Mouse (Mus musculus) gonadal fat pad, adult 2 months (tissue): ENCODE measurements around the gene Exoc5. TPM values are rescaled to one million over a fixed set of nuclear protein-coding genes. Genes with fewer than 3 reads are reported as not detected.
"Not testable (repeated sequence)": the region's sequence is repeated elsewhere in the genome, so short reads cannot be mapped to it uniquely, and the experiment has no call there.

Experiments
- DNase-seq: peaks from one replicate; pipeline ENCODE4 v3.0.0-alpha.2; 2012; ENCODE audit warnings: low read depth
- polyA plus RNA-seq: library from polyadenylated mRNA; depleted of rRNA; stranded (reverse); fragments of >200 nt; gene quantifications from 2 replicates; pipeline ENCODE4 v1.2.3, GENCODE M21; 2012; rRNA removed

Exoc5 gene
- 8.3 and 9.3 TPM in 2 replicates for polyA plus RNA-seq

GRCm38 (mm10) chr14:49066274-49066823 lies at the start of gene Exoc5:
Gene Exoc5 (minus strand): TSS chr14:49066653.
- peak; percentile 82 for DNase-seq

GRCm38 (mm10) chr14:49091755-49092154 lies 25.3 kb upstream of the Exoc5 start:
- DNase-seq, result not testable (repeated sequence)

GRCm38 (mm10) chr14:49091277-49091676 lies 24.8 kb upstream of the Exoc5 start:
- DNase-seq, result no peak

- DNase-seq, result no peak
Observed at GRCm38 (mm10) chr14:49090102-49090501, 23.6 kb upstream of the Exoc5 start.

- DNase-seq, result no peak
Observed at GRCm38 (mm10) chr14:49089461-49090058, 23.1 kb upstream of the Exoc5 start.

GRCm38 (mm10) chr14:49088155-49089048 lies 21.9 kb upstream of the Exoc5 start:
- no peak for DNase-seq

GRCm38 (mm10) chr14:49086522-49086921 lies 20.1 kb upstream of the Exoc5 start:
- DNase-seq, result no peak

GRCm38 (mm10) chr14:49078820-49079219 lies 12.4 kb upstream of the Exoc5 start:
- no peak for DNase-seq

GRCm38 (mm10) chr14:49074361-49074760 lies 7.9 kb upstream of the Exoc5 start:
- DNase-seq, result no peak

- no peak for DNase-seq
Observed at GRCm38 (mm10) chr14:49073896-49074295, 7.4 kb upstream of the Exoc5 start.

- DNase-seq, result no peak
Observed at GRCm38 (mm10) chr14:49072837-49073236, 6.4 kb upstream of the Exoc5 start.

GRCm38 (mm10) chr14:49065529-49066273 lies 752 bp downstream of the Exoc5 start, which contains the start of gene Ap5m1:
Gene Ap5m1 (plus strand): TSS chr14:49066097.
- DNase-seq, result no peak

GRCm38 (mm10) chr14:49063838-49064237 lies 2.6 kb downstream of the Exoc5 start:
- DNase-seq, result no peak

GRCm38 (mm10) chr14:49049492-49049891 lies 17.0 kb downstream of the Exoc5 start:
- no peak for DNase-seq

- no peak for DNase-seq
Observed at GRCm38 (mm10) chr14:49045610-49046009, 20.8 kb downstream of the Exoc5 start.

- DNase-seq, result no peak
Observed at GRCm38 (mm10) chr14:49028991-49029390, 37.5 kb downstream of the Exoc5 start.

GRCm38 (mm10) chr14:49027779-49028368 lies 38.6 kb downstream of the Exoc5 start:
- no peak for DNase-seq

- no peak for DNase-seq
Observed at GRCm38 (mm10) chr14:49027040-49027778, 39.2 kb downstream of the Exoc5 start.

- DNase-seq, result no peak
Observed at GRCm38 (mm10) chr14:49019765-49020164, 46.7 kb downstream of the Exoc5 start.

GRCm38 (mm10) chr14:49008399-49009189 lies 57.9 kb downstream of the Exoc5 start:
- no peak for DNase-seq
